Mouse (Mus musculus): ENCODE data around the gene Cyp26b1. TPM values are rescaled to one million over a fixed set of nuclear protein-coding genes. Genes with fewer than 3 reads are reported as not detected.

Cyp26b1 gene
- polyA plus RNA-seq, 2 experiments, result 0.07 TPM; not detected in 1

DNA sequence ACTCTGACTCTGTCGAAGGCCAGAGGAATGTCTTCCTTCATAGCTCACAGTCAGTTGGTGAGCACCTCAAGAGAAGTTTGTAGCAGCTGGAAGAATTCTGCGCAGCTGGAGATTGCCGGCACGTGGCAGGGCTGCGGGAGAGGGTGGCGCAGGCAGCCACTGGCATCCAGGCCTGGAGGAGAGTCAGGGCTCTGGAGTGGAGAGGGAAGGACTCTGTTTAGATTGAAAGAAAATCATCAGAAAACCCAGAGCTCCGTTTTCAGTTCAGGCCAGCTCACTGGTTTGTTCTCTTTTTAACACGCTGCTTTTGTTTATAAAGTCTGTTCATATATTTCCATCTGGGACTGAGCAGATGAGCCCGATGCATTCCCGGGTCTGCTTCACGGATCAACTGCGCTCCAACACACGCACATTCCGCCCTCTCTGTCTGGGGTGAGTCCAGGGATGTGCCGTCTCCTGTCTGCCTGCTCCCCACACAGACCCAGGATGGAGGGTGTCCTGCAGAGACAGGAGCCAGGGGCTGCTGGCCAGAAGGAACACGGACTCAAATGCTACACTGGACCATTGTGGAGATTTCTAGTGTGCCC lies 56.0 kb downstream of the Cyp26b1 start:
- Histone ChIP-seq H3K27ac (no peak overlapping the region), H3K4me1 (replicated peaks; ENCODE audit: control insufficient read depth in 2 of 2, insufficient read depth in 2 of 2, low read length in 1 of 2) (no peaks in the 10 kb centered on the region), H3K4me3 (ENCODE audit: insufficient read depth in 1 of 2, low read depth in 2 of 2, low read length in 2 of 2) (no peak overlapping the region), H3K9ac (replicated peaks) (no peak overlapping the region), H3K27me3 (ENCODE audit: control insufficient read depth, insufficient read depth, low read length) (no peaks in the 10 kb centered on the region), H3K36me3 (replicated peaks; ENCODE audit: control insufficient read depth, insufficient read depth, low read depth) (no peaks in the 10 kb centered on the region), H3K4me2 (ENCODE audit: low read depth) (no peak overlapping the region), H3K9me3 (ENCODE audit: control insufficient read depth, low read length) (no peaks in the 10 kb centered on the region)
- ATAC-seq (ENCODE audit: insufficient read depth) (no peak), DNase-seq (ENCODE audit: low read depth in 3 of 3, low spot score in 3 of 3) (no peak)
- WGBS (ENCODE audit: insufficient replicate concordance), result 66% methylated on average over 16 of the region's 16 CpGs
- TF ChIP-seq EP300 (IDR thresholded peaks at IDR 0.05; ENCODE audit: low read depth), result no peak
- TF ChIP-seq CTCF (IDR thresholded peaks at IDR 0.05; ENCODE audit: low read depth), result no peak

DNA sequence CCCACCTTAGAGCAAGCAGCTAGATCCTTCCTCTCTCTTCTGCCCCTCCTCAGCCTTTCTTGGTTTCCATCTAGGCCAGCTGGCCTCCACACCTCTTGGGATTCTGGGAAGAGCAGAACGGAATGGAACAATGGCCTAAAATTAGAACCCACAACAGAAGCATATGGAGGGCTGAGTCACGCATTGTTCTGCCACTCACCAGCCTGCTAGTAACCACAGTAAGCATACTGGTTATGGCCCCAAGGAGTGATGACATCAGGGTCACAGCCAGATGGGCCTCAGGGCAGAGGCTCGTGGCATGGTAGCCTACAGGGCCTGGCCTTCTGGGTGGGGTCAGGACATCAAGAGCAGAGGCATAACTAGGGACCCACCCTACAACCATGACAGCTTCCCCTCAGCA lies 58.8 kb downstream of the Cyp26b1 start:
- TF ChIP-seq CTCF (IDR thresholded peaks at IDR 0.05; ENCODE audit: low read depth), result no peak
- no peak for TF ChIP-seq EP300 (IDR thresholded peaks at IDR 0.05; ENCODE audit: low read depth)
- Histone ChIP-seq H3K9ac (replicated peaks) (no peak overlapping the region), H3K4me2 (ENCODE audit: low read depth) (no peak overlapping the region), H3K36me3 (replicated peaks; ENCODE audit: control insufficient read depth, insufficient read depth, low read depth) (no peaks in the 10 kb centered on the region), H3K9me3 (ENCODE audit: control insufficient read depth, low read length) (no peaks in the 10 kb centered on the region), H3K4me3 (ENCODE audit: insufficient read depth in 1 of 2, low read depth in 2 of 2, low read length in 2 of 2) (no peak overlapping the region), H3K27ac (no peak overlapping the region), H3K27me3 (ENCODE audit: control insufficient read depth, insufficient read depth, low read length) (no peaks in the 10 kb centered on the region), H3K4me1 (replicated peaks; ENCODE audit: control insufficient read depth in 2 of 2, insufficient read depth in 2 of 2, low read length in 1 of 2) (no peaks in the 10 kb centered on the region)
- 48% methylated on average over 3 of the region's 3 CpGs for WGBS (ENCODE audit: insufficient replicate concordance)
- DNase-seq (ENCODE audit: low read depth in 3 of 3, low spot score in 3 of 3) (no peak), ATAC-seq (ENCODE audit: insufficient read depth) (no peak)

- H3K4me1 ChIP-seq (replicated peaks; ENCODE audit: control insufficient read depth in 2 of 2, insufficient read depth in 2 of 2, low read length in 1 of 2), result 0 out of 4 replicates have a peak, but pooled peaks cover 0 to 2% of the 10 kb centered on the region in 2 experiments
- no peak for ATAC-seq (ENCODE audit: insufficient read depth)
These were observed 63.8 kb downstream of the Cyp26b1 start for GRCm38 (mm10) chr6:84529912-84530311.

GRCm38 (mm10) chr6:84524901-84525601 lies 68.7 kb downstream of the Cyp26b1 start:
- H3K27ac ChIP-seq, result no peak overlapping the region
- no peak overlapping the region for H3K4me2 ChIP-seq (ENCODE audit: low read depth)
- ATAC-seq (ENCODE audit: insufficient read depth) (no peak), DNase-seq (ENCODE audit: low read depth in 3 of 3, low spot score in 3 of 3) (no peak)
- 0 out of 4 replicates have a peak, but pooled peaks cover 0 to 2% of the 10 kb centered on the region in 2 experiments for H3K4me1 ChIP-seq (replicated peaks; ENCODE audit: control insufficient read depth in 2 of 2, insufficient read depth in 2 of 2, low read length in 1 of 2)
- H3K9me3 ChIP-seq (ENCODE audit: control insufficient read depth, low read length), result no peaks in the 10 kb centered on the region
- H3K9ac ChIP-seq (replicated peaks), result no peak overlapping the region
- no peak overlapping the region for H3K4me3 ChIP-seq (ENCODE audit: insufficient read depth in 1 of 2, low read depth in 2 of 2, low read length in 2 of 2)
- TF ChIP-seq CTCF (IDR thresholded peaks at IDR 0.05; ENCODE audit: low read depth) (no peak), EP300 (IDR thresholded peaks at IDR 0.05; ENCODE audit: low read depth) (no peak)
- H3K27me3 ChIP-seq (ENCODE audit: control insufficient read depth, insufficient read depth, low read length), result no peaks in the 10 kb centered on the region
- 16% methylated on average over 7 of the region's 7 CpGs for WGBS (ENCODE audit: insufficient replicate concordance)
- H3K36me3 ChIP-seq (replicated peaks; ENCODE audit: control insufficient read depth, insufficient read depth, low read depth), result no peaks in the 10 kb centered on the region

More at GRCm38 (mm10) chr6:84529912-84530311, 63.8 kb downstream of the Cyp26b1 start:
- no peak for TF ChIP-seq CTCF (IDR thresholded peaks at IDR 0.05; ENCODE audit: low read depth)
- TF ChIP-seq EP300 (IDR thresholded peaks at IDR 0.05; ENCODE audit: low read depth), result no peak
- no peaks in the 10 kb centered on the region for H3K27me3 ChIP-seq (ENCODE audit: control insufficient read depth, insufficient read depth, low read length)
- no peak overlapping the region for H3K4me2 ChIP-seq (ENCODE audit: low read depth)
- no peak overlapping the region for H3K9ac ChIP-seq (replicated peaks)
- no peak overlapping the region for H3K4me3 ChIP-seq (ENCODE audit: insufficient read depth in 1 of 2, low read depth in 2 of 2, low read length in 2 of 2)
- no peak for DNase-seq (ENCODE audit: low read depth in 3 of 3, low spot score in 3 of 3)
- H3K9me3 ChIP-seq (ENCODE audit: control insufficient read depth, low read length), result no peaks in the 10 kb centered on the region
- H3K27ac ChIP-seq, result no peak overlapping the region
- no peaks in the 10 kb centered on the region for H3K36me3 ChIP-seq (replicated peaks; ENCODE audit: control insufficient read depth, insufficient read depth, low read depth)
